Mouse (Mus musculus) heart, postnatal 36 days (tissue): ENCODE measurements at regions not wholly inside any gene's neighbourhood (a gene's known extent, or its start where the extent isn't known, plus 50 kb on each side); places are given as distances from the start of the nearest gene placed in this dataset.
"Not testable (repeated sequence)": the region's sequence is repeated elsewhere in the genome, so short reads cannot be mapped to it uniquely, and the experiment has no call there.

Experiments used
- DNase-seq, 2 experiments: peaks; one replicate each; pipeline ENCODE4 v3.0.0; 2021 to 2022
- intact Hi-C: fragments of 180-260 bp; cut with DNase I; formaldehyde crosslinking; loops from one replicate; pipeline ENCODE4 v1.15.1; 2025

DNA sequence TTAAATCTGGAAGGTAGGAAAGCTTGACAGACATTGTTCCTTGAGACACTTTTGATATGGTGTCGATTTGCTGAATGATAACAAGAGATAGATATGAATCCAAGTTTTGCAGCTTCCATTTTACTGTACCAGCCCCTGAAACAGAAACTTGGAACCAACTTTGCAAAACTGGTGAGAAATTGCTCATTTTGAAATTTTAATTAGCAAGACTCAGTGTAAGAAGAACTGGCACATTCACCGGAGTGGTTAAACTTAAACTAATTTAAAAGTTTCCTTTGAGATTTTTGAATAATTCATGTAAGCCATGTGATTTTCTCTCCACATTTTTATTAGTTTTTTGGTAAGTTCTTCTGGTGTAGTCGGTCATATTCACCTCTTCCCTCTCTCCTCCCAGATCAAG, 85.3 kb downstream of the Slitrk1 start:
- DNase-seq: no peak
- intact Hi-C loops: no loop called here

DNA sequence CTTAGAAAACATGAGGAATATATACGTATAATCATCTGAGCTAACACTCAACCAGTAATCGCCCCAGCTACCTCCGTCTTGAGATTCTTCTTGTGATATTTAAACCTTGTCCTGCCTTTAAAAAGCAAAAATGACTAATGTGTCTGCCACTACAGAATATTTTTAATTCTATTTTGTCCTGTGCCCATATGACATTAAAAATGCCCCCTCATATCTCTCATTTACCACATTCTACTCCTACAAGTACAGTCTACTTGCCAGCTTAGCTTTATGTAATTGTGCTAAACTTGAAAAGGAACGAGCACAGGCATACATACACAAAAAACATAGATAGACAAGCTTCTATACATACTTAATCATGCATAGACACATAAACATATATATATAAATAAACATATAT, 92.4 kb downstream of the Slitrk1 start:
- DNase-seq: no peak
- intact Hi-C loops: no loop called here

DNA sequence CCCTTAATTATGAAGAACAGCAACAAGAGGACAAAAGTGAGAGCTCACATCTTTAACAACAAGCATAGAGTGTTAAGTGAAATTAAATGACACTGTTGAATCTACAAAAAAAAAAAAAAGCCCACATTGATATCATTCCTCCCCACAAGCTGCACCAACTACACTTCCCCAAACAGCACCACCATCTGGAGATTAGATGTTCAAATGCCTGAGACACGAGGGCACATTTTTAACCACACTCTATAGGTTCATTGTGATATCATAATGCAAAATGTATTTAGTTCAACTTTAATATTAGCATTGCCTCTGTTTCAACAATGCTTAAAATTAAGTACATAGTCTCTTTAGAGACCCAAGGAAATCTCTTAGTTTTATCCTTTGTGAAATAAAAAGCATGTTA, 94.6 kb downstream of the Slitrk1 start:
- DNase-seq: no peak
- intact Hi-C loops: no loop called here

GRCm38 (mm10) chr14:108805394-108805982, 108.5 kb downstream of the Slitrk1 start:
- DNase-seq: no peak
- intact Hi-C loops: loop anchor here (5.0 kb wide), 1 partner anchor 48 kb away; no protein-coding TSS in a partner anchor

DNA sequence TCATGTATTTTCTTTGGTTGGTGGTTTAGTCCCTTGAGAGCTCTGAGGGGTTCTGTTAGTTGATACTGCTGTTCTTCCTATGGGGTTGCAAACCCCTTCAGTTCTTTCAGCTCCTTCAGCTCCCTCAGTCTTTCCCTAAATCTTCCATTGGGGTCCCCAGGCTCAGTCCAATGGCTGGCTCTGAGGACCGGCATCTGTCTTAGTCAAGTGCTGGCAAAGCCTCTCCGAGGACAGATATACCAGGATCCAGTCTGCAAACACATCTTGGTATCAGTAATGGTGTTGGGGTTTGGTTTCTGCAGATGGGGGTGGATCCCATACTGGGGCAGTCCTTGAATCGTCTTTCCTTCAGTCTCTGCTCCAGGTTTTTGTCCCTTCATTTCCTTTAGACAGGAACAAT, 115.1 kb downstream of the Slitrk1 start:
- no peak for DNase-seq
- intact Hi-C loops: no loop called here

DNA sequence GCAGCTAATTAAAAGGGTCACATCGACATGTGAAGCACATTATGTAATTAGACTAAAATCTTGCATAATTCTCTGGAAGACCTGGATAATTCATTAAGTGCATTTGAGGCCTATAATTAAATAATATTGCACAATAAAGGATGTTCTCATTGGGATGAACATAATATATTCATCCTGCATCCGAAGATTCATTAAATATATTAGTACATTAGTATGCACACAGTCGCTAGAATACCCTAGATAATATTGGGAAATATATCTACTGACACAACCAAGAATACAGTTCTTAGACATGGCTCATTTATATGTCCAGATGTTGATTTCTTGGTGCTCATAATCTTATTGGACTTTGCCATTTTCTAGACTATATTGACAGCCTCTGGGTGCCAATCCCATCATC, 121.5 kb downstream of the Slitrk1 start:
- no peak for DNase-seq
- intact Hi-C loops: no loop called here

DNA sequence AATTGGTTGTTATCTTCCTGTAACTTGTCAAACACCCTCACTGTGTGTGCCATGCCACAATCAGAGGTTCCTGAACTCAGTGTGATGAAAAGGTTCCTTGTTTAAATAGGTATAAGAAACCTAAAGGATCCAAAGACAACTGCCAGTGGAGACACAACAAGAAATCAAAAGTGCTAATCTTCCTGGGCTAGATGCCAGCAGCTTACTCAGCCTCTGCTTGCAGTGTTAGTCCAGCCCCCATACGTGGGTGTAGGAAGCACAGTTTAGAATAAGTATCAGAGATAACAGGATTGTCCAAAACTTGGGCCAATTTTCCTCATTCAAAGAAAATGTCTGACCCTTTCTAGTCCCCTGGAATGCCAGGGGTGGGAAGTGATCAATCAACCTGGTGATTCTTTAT, 122.7 kb downstream of the Slitrk1 start:
- intact Hi-C loops: no loop called here

GRCm38 (mm10) chr14:108748730-108749129, 165.2 kb downstream of the Slitrk1 start:
- intact Hi-C loops: no loop called here
- DNase-seq: no peak

More for the DNA sequence above, 122.7 kb downstream of the Slitrk1 start:
- DNase-seq: no peak

DNA sequence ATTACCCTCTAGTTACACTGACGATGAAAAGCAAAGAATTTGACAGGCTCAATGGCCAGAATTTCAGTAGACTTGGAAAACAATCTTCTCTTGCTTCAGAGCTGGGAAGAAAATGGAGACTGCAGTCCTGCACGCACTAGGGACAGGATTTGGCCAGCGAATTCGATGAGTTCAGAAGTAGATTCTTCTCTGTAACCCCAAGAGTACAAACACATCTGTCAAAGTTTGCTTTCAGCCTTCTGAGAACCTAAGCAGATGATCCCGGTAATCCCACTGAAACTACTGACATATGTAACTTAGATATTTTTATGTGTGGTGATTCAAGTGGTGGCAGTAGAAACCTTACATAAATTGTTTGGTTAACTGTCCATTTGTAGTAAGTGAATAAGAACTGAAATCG, 202.1 kb downstream of the Slitrk1 start:
- DNase-seq: no peak
- intact Hi-C loops: no loop called here

DNA sequence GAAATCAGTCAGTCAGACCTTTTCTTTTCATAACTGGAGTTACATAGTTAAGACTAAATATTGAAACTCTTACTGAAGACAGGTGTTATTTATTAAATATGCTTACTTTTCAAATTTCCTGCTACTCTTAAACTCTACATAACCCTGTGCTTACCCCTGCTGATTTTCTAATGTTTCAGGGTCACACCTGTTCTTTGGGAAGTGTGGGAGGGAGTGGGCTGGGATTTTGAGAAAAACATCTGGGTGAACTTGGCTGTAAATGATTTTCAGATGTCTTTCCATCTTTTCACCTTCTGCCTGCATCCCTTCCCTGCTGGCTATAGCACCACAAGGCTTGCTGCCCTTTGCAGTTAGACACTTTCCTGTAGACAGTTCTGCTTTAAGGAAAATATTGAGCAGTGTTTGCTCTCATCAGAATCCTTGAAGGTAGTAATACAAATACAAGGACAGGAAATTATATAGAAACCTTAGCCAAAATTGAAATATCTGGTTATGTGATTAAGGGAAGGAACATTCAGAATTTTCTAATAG, 204.8 kb downstream of the Slitrk1 start:
- no peak for DNase-seq
- intact Hi-C loops: no loop called here

DNA sequence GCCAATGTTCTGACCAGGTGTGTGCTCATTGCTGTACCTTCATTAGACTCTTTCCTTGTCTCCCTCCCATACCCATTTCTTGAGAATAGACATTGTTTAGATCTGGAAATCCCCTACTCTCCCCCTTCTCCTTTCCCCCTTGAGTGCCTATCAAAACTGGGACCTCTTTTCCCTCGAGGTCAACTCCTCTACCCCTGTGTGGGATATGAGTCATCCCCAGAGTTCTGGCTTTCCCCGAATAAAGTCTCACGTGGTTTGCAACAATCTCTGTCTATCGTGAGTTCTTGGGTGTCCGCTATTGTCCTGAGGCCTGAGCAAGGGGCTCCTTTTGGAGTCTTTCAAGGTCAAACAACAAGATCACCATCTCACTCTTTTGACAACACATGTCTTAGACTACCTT, 209.3 kb downstream of the Slitrk1 start:
- DNase-seq, intact Hi-C loops: not testable (repeated sequence)

GRCm38 (mm10) chr14:108664864-108665263, 249.1 kb downstream of the Slitrk1 start:
- intact Hi-C loops: no loop called here
- DNase-seq: no peak

GRCm38 (mm10) chr14:108638291-108638690, 275.7 kb downstream of the Slitrk1 start:
- intact Hi-C loops: no loop called here
- no peak for DNase-seq

- DNase-seq: no peak
- intact Hi-C loops: no loop called here
Observed at GRCm38 (mm10) chr14:108635266-108635665, 278.7 kb downstream of the Slitrk1 start.

GRCm38 (mm10) chr14:108610028-108610427, 303.9 kb downstream of the Slitrk1 start:
- no peak for DNase-seq
- intact Hi-C loops: no loop called here
